Mouse (Mus musculus): ENCODE measurements around the gene Hoxc12.
A peak's percentile ranks its signal among the peaks of the same experiment; 100 is the strongest.

Gene Hoxc12

GRCm38 (mm10) chr15:102984925-102985324 lies 48.4 kb downstream of the Hoxc12 start:
- no peak for DNase-seq

GRCm38 (mm10) chr15:102987124-102987833 lies 50.7 kb downstream of the Hoxc12 start:
- DNase-seq = peak; percentile 97

- DNase-seq = no peak
These were observed 51.5 kb downstream of the Hoxc12 start for GRCm38 (mm10) chr15:102988078-102988477.
